Mouse (Mus musculus): Measurements from ENCODE around the gene Rbm33.

DNA sequence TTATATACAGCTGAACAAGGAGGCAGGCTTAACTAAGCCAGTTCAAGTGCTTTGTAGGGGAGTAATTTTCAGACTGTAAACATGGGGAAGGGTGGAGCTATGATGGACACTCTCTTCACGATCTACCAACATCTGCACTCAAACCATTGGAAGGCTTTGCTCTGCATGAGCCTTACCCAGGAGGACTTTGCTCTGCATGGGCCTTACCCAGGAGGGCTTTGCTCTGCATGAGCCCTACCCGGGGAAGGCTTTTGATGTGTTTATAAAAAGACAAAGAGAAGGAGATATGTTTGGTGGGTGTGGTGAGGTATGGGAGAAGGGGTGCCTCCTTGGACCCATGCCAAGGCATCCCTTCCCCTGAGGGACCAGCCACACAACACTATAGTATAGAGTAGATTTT lies 39.6 kb upstream of the Rbm33 start:
- no peak for TF ChIP-seq CTCF (IDR thresholded peaks at IDR 0.05; ENCODE audit: extremely low read depth, insufficient read depth, insufficient read length, insufficient replicate concordance)
- no peak for TF ChIP-seq POLR2A (IDR thresholded peaks at IDR 0.05; ENCODE audit: low read depth, low read length)

Measured in spleen, adult 2 months (tissue).